Mouse (Mus musculus) CH12.LX (cell line): ENCODE measurements around the gene Dnaaf5. TPM values are rescaled to one million over a fixed set of nuclear protein-coding genes. Genes with fewer than 3 reads are reported as not detected.

Experiments
- DNase-seq: peaks from one replicate; pipeline ENCODE4 v3.0.0-alpha.2; 2013; ENCODE audit errors: extremely low read depth
- H3K27ac ChIP-seq: 2 replicates; pipeline ENCODE4 v1.5.1; 2012; ENCODE audit warnings: low read depth, mild to moderate bottlenecking, control low read depth, moderate library complexity; ENCODE audit not compliant: insufficient read depth
- H3K27me3 ChIP-seq: replicated peaks from 2 replicates; pipeline ENCODE3; 2012; ENCODE audit warnings: inconsistent platforms
- H3K36me3 ChIP-seq, 2 experiments: replicated peaks in 1 of 2; 2 replicates each; pipeline versions ENCODE3 to v1.6.1; 2012; ENCODE audit warnings: inconsistent platforms in 1 of 2, low read length in 1 of 2, mild to moderate bottlenecking in 1 of 2, mixed read lengths in 1 of 2, moderate library complexity in 1 of 2; ENCODE audit not compliant: control insufficient read depth in 1 of 2, insufficient read depth in 1 of 2
- H3K4me1 ChIP-seq, 2 experiments: 2 replicates each; pipeline ENCODE4 v1.6.1; 2012; ENCODE audit warnings: inconsistent platforms in 1 of 2, moderate library complexity in 1 of 2; ENCODE audit not compliant: insufficient read depth in 2 of 2, control insufficient read depth in 1 of 2
- H3K4me2 ChIP-seq: 2 replicates; pipeline ENCODE4 v1.6.1; 2012; ENCODE audit warnings: low read depth, mild to moderate bottlenecking, control low read depth; ENCODE audit not compliant: poor library complexity, insufficient read depth, severe bottlenecking
- H3K4me3 ChIP-seq, 3 experiments: fragments of 150-350 bp in 1 of 3; sonication (generic) in 1 of 3; replicated peaks in 1 of 3; 2 replicates each; pipeline versions ENCODE3 to v1.5.1; 2011 to 2012; ENCODE audit warnings: low read depth in 2 of 3, low read length in 2 of 3, mild to moderate bottlenecking in 2 of 3, moderate library complexity in 2 of 3, control low read depth in 1 of 3, improper control_type of control experiment in 1 of 3, inconsistent platforms in 1 of 3, mixed read lengths in 1 of 3; ENCODE audit not compliant: poor library complexity in 1 of 3
- H3K79me2 ChIP-seq: replicated peaks from 2 replicates; pipeline ENCODE4 v1.6.1; 2012; ENCODE audit warnings: mild to moderate bottlenecking, moderate library complexity; ENCODE audit not compliant: control insufficient read depth, poor library complexity, insufficient read depth, severe bottlenecking; ENCODE audit errors: extremely low read depth
- H3K9ac ChIP-seq: 2 replicates; pipeline ENCODE4 v1.6.1; 2012; ENCODE audit warnings: low read depth, mild to moderate bottlenecking, control low read depth, moderate library complexity; ENCODE audit not compliant: insufficient read depth
- H3K9me3 ChIP-seq: replicated peaks from 2 replicates; pipeline ENCODE3; 2012; ENCODE audit warnings: low read length, inconsistent platforms, mixed read lengths
- CHD1 ChIP-seq: IDR thresholded peaks from 2 replicates; pipeline ENCODE4 v1.6.1; 2012; ENCODE audit warnings: low read depth, low read length, improper control_type of control experiment, inconsistent platforms
- CHD2 ChIP-seq: IDR thresholded peaks from 2 replicates; pipeline ENCODE4 v1.6.1; 2011; ENCODE audit warnings: low read length, improper control_type of control experiment
- E2F4 ChIP-seq: IDR thresholded peaks from 2 replicates; pipeline ENCODE4 v1.6.1; 2011; ENCODE audit warnings: low read depth, low read length, improper control_type of control experiment; ENCODE audit not compliant: insufficient replicate concordance
- ETS1 ChIP-seq: conservative IDR thresholded peaks from 2 replicates; pipeline ENCODE4 v1.6.1; 2012; ENCODE audit warnings: low read depth, mild to moderate bottlenecking, inconsistent platforms, low read length, improper control_type of control experiment, moderate library complexity
- IRF4 ChIP-seq: IDR thresholded peaks from 2 replicates; pipeline ENCODE4 v1.6.1; 2014; ENCODE audit warnings: low read depth, mild to moderate bottlenecking, inconsistent platforms, low read length, improper control_type of control experiment
- JUND ChIP-seq: conservative IDR thresholded peaks from 2 replicates; pipeline ENCODE4 v1.6.1; 2011; ENCODE audit warnings: low read depth, low read length, improper control_type of control experiment
- KAT2A ChIP-seq: IDR thresholded peaks from 2 replicates; pipeline ENCODE4 v1.6.1; 2012; ENCODE audit warnings: low read length, improper control_type of control experiment, inconsistent platforms; ENCODE audit not compliant: insufficient replicate concordance
- MAFK ChIP-seq: IDR thresholded peaks from 2 replicates; pipeline ENCODE4 v1.6.1; 2011; ENCODE audit warnings: low read length, improper control_type of control experiment; ENCODE audit not compliant: insufficient replicate concordance
- MEF2A ChIP-seq: IDR thresholded peaks from 2 replicates; pipeline ENCODE4 v1.6.1; 2014; ENCODE audit warnings: low read depth, mild to moderate bottlenecking, inconsistent platforms, low read length, improper control_type of control experiment, borderline replicate concordance
- NRF1 ChIP-seq: IDR thresholded peaks from 2 replicates; pipeline ENCODE4 v1.6.1; 2014; ENCODE audit warnings: low read depth, mild to moderate bottlenecking, inconsistent platforms, low read length, improper control_type of control experiment, moderate library complexity
- PAX5 ChIP-seq: IDR thresholded peaks from 2 replicates; pipeline ENCODE4 v1.6.1; 2012; ENCODE audit warnings: low read length, inconsistent platforms, mixed read lengths
- POLR2AphosphoS2 ChIP-seq: IDR thresholded peaks from 2 replicates; pipeline ENCODE4 v1.6.1; 2011; ENCODE audit warnings: low read depth, low read length, improper control_type of control experiment
- SIN3A ChIP-seq: IDR thresholded peaks from 2 replicates; pipeline ENCODE4 v1.6.1; 2012; ENCODE audit warnings: low read length, improper control_type of control experiment, inconsistent platforms
- TBP ChIP-seq: conservative IDR thresholded peaks from 2 replicates; pipeline ENCODE4 v1.6.1; 2011; ENCODE audit warnings: low read depth, low read length, improper control_type of control experiment
- TCF12 ChIP-seq: IDR thresholded peaks from 2 replicates; pipeline ENCODE4 v1.6.1; 2014; ENCODE audit warnings: low read depth, mild to moderate bottlenecking, inconsistent platforms, low read length, improper control_type of control experiment
- UBTF ChIP-seq: IDR thresholded peaks from 2 replicates; pipeline ENCODE4 v1.6.1; 2012; ENCODE audit warnings: low read depth, mild to moderate bottlenecking, inconsistent platforms, low read length, improper control_type of control experiment, moderate library complexity
- USF2 ChIP-seq: conservative IDR thresholded peaks from 2 replicates; pipeline ENCODE4 v1.6.1; 2011; ENCODE audit warnings: low read depth, low read length, improper control_type of control experiment
- ZKSCAN1 ChIP-seq: IDR thresholded peaks from 2 replicates; pipeline ENCODE4 v1.6.1; 2012; ENCODE audit warnings: low read depth, inconsistent platforms, low read length, improper control_type of control experiment, borderline replicate concordance
- ZMIZ1 ChIP-seq: IDR thresholded peaks from 2 replicates; pipeline ENCODE4 v1.6.1; 2012; ENCODE audit warnings: low read depth, mild to moderate bottlenecking, inconsistent platforms, low read length, improper control_type of control experiment
- dilution Hi-C: fragments of 300-500 bp; cut with MboI; formaldehyde crosslinking; loops from 2 replicates; pipeline ENCODE4 v1.14.3; 2020; ENCODE audit warnings: low sequenced_read_pairs; ENCODE audit not compliant: extremely low pct_unique_long_range_greater_than_20kb, extremely low pct_ligation_motif_present
- in situ Hi-C: fragments of 300-500 bp; cut with MboI; formaldehyde crosslinking; loops from 3 replicates; pipeline ENCODE4 v1.14.3; 2019; ENCODE audit warnings: low sequenced_read_pairs, low pct_ligation_motif_present, low pct_unique_long_range_greater_than_20kb, mixed read lengths
- polyA plus RNA-seq: library from polyadenylated mRNA; unstranded; fragments of >175 nt; gene quantifications from 2 replicates; pipeline ENCODE4 v1.2.1, GENCODE M21; 2012; ENCODE audit warnings: low read depth; ENCODE audit not compliant: insufficient read length
- total RNA-seq, 2 experiments: library from RNA; depleted of rRNA; stranded (reverse); fragments of 300-350 nt in 1 of 2; fragments of >200 nt in 1 of 2; gene quantifications; 2 replicates each; pipeline ENCODE4 v1.2.3; 2012 to 2014

Dnaaf5 gene
- total and polyA plus RNA-seq, 3 experiments = 17.9 to 25.2 (median 21.7) TPM

GRCm38 (mm10) chr5:139227645-139228044, 77.6 kb downstream of the Dnaaf5 start:
- Histone ChIP-seq H3K4me1 (peaks cover 4 to 25% of the 10 kb centered on the region in 2 experiments), H3K27ac (no peak overlapping the region), H3K4me3 (no peak overlapping the region), H3K9me3 (no peaks in the 10 kb centered on the region), H3K9ac (no peak overlapping the region), H3K79me2 (0 out of 2 replicates have a peak, but pooled peaks cover 2% of the 10 kb centered on the region), H3K4me2 (no peak overlapping the region), H3K36me3 (peaks cover 45 to 69% of the 10 kb centered on the region in 2 experiments), H3K27me3 (no peaks in the 10 kb centered on the region)
- no peak for TF ChIP-seq ZMIZ1
- no peak for TF ChIP-seq PAX5
- TF ChIP-seq NRF1 = no peak
- no peak for TF ChIP-seq USF2
- TF ChIP-seq TBP = no peak
- no peak for TF ChIP-seq E2F4
- DNase-seq = no peak
- in situ Hi-C loops (no loop called here), dilution Hi-C loops (no loop called here)

DNA sequence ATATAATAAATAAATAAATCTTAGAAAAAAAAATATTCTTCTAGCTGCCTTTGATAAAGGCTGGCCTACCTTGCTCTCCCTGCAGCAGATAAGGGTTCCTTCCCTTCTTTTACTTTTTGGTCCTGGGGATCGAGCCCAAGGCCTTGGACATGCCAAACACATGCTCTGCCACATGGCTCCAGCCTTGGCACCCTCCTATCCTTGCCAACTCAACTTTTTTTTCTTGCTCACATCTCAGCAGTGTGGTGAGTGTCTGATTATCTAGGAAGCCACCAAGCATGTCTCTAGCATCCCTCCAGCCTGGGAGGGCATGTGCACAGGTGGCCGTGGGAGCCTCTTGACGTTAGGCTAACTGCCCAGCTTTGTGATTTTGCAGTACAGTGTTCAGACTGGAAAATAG, 78.3 kb downstream of the Dnaaf5 start:
- Histone ChIP-seq H3K4me3 (no peak overlapping the region), H3K4me1 (peaks cover 4 to 31% of the 10 kb centered on the region in 2 experiments), H3K79me2 (0 out of 2 replicates have a peak, but pooled peaks cover 2% of the 10 kb centered on the region), H3K9ac (no peak overlapping the region), H3K36me3 (peaks cover 46 to 70% of the 10 kb centered on the region in 2 experiments), H3K27me3 (no peaks in the 10 kb centered on the region), H3K9me3 (no peaks in the 10 kb centered on the region), H3K4me2 (no peak overlapping the region), H3K27ac (no peak overlapping the region)
- in situ Hi-C loops (no loop called here), dilution Hi-C loops (no loop called here)
- DNase-seq = no peak
- no peak for TF ChIP-seq MEF2A
- no peak for TF ChIP-seq JUND
- TF ChIP-seq POLR2AphosphoS2 = no peak
- TF ChIP-seq UBTF = no peak
- TF ChIP-seq CHD1 = no peak
- no peak for TF ChIP-seq ETS1
- TF ChIP-seq MAFK = no peak
- TF ChIP-seq, all 38 proteins: peak for 0

GRCm38 (mm10) chr5:139229716-139230115, 79.7 kb downstream of the Dnaaf5 start:
- H3K79me2 ChIP-seq = 0 out of 2 replicates have a peak, but pooled peaks cover 2% of the 10 kb centered on the region
- H3K9me3 ChIP-seq = no peaks in the 10 kb centered on the region
- no peak for DNase-seq
- TF ChIP-seq TCF12 = no peak
- TF ChIP-seq USF2 = no peak
- TF ChIP-seq NRF1 = no peak
- TF ChIP-seq SIN3A = no peak
- no peak for TF ChIP-seq TBP
- TF ChIP-seq CHD2 = no peak
- TF ChIP-seq ETS1 = no peak
- no peak for TF ChIP-seq JUND
- TF ChIP-seq IRF4 = no peak
- no peak for TF ChIP-seq KAT2A
- TF ChIP-seq ZKSCAN1 = no peak
- peaks cover 41 to 69% of the 10 kb centered on the region in 2 experiments for H3K36me3 ChIP-seq
- dilution Hi-C loops = no loop called here
- no peak overlapping the region for H3K27ac ChIP-seq
- no peak overlapping the region for H3K9ac ChIP-seq
- in situ Hi-C loops = no loop called here
- no peaks in the 10 kb centered on the region for H3K27me3 ChIP-seq
- H3K4me3 ChIP-seq = no peak overlapping the region
- no peak overlapping the region for H3K4me2 ChIP-seq
- peaks cover 9 to 45% of the 10 kb centered on the region in 2 experiments for H3K4me1 ChIP-seq
